Mouse (Mus musculus) liver, adult 2 months (tissue): ENCODE data around the gene Olfr478. TPM values are rescaled to one million over a fixed set of nuclear protein-coding genes. Genes with fewer than 3 reads are reported as not detected.
"Not testable (repeated sequence)": the region's sequence is repeated elsewhere in the genome, so short reads cannot be mapped to it uniquely, and the experiment has no call there.

ENCODE experiments used
- DNase-seq: peaks from one replicate; pipeline ENCODE4 v3.0.0-alpha.2; 2011; ENCODE audit warnings: low read depth, low spot score; ENCODE audit errors: extremely low read depth
- H3K27ac ChIP-seq: fragments of 200-500 bp; replicated peaks from 2 replicates; pipeline ENCODE4 v1.5.1; 2012; ENCODE audit warnings: low read depth, mild to moderate bottlenecking, control low read depth, inconsistent platforms, low read length; ENCODE audit not compliant: insufficient read depth
- H3K27me3 ChIP-seq: fragments of 200-500 bp; 2 replicates; pipeline ENCODE4 v1.6.1; 2012; ENCODE audit warnings: mild to moderate bottlenecking, moderate library complexity, low read length, inconsistent platforms; ENCODE audit not compliant: control insufficient read depth, insufficient read depth
- H3K36me3 ChIP-seq: fragments of 200-500 bp; 2 replicates; pipeline ENCODE4 v1.6.1; 2012; ENCODE audit warnings: low read length, inconsistent platforms; ENCODE audit not compliant: control insufficient read depth, insufficient read depth
- H3K4me1 ChIP-seq: fragments of 200-500 bp; 2 replicates; pipeline ENCODE4 v1.6.1; 2011; ENCODE audit warnings: low read length; ENCODE audit not compliant: control insufficient read depth, insufficient read depth
- H3K4me3 ChIP-seq: fragments of 200-500 bp; 2 replicates; pipeline ENCODE4 v1.5.1; 2011; ENCODE audit warnings: low read depth, mild to moderate bottlenecking, control low read depth, low read length, moderate library complexity; ENCODE audit not compliant: insufficient read depth
- H3K79me2 ChIP-seq: fragments of 200-500 bp; 2 replicates; pipeline ENCODE4 v1.6.1; 2012; ENCODE audit warnings: inconsistent platforms, mild to moderate bottlenecking, low read length, moderate library complexity; ENCODE audit not compliant: control insufficient read depth, insufficient read depth
- H3K9ac ChIP-seq: fragments of 200-500 bp; 2 replicates; pipeline ENCODE4 v1.6.1; 2012; ENCODE audit warnings: low read depth, mild to moderate bottlenecking, control low read depth, inconsistent platforms, low read length
- CTCF ChIP-seq: fragments of 200-500 bp; IDR thresholded peaks from 2 replicates; pipeline ENCODE4 v1.5.1; 2011; ENCODE audit warnings: low read depth, low read length, control low read depth
- POLR2A ChIP-seq: fragments of 200-500 bp; IDR thresholded peaks from 2 replicates; pipeline ENCODE4 v1.6.1; 2011; ENCODE audit warnings: low read length, control low read depth; ENCODE audit not compliant: insufficient read depth; ENCODE audit errors: extremely low read depth
- WGBS: fragments of 180-500 bp; shearing (Covaris S2); methylation state at CpG from one replicate; pipeline ENCODE4 v1.1.7; 2018; 5-methylcytosine and 5-hydroxymethylcytosine counted together
- polyA plus RNA-seq: library from polyadenylated mRNA; depleted of rRNA; stranded (reverse); fragments of >200 nt; gene quantifications from 2 replicates; pipeline ENCODE4 v1.2.3, GENCODE M21; 2012; rRNA removed
- total RNA-seq: library from RNA; depleted of rRNA; stranded (reverse); fragments of >200 nt; gene quantifications from 2 replicates; pipeline ENCODE4 v1.2.3, GENCODE M21; 2014; rRNA removed

Gene Olfr478
- not detected in 2 replicates for total RNA-seq
- not detected in 2 replicates for polyA plus RNA-seq

- H3K36me3 ChIP-seq: no peaks in the 10 kb centered on the region
- H3K79me2 ChIP-seq: no peaks in the 10 kb centered on the region
- WGBS: 61% methylated on average over 3 of the region's 3 CpGs
- no peak within 1 kb of the TSS for H3K4me3 ChIP-seq
- DNase-seq: no peak
- no peaks in the 10 kb centered on the region for H3K27me3 ChIP-seq
- H3K27ac ChIP-seq: no peak within 1 kb of the TSS
- no peak within 1 kb of the TSS for H3K9ac ChIP-seq
- no peaks in the 10 kb centered on the region for H3K4me1 ChIP-seq
- no peak for TF ChIP-seq CTCF
- no peak for TF ChIP-seq POLR2A
Measured at GRCm38 (mm10) chr7:108033889-108034288, at the start of gene Olfr478. Gene Olfr478 (minus strand): TSS chr7:108033989.

GRCm38 (mm10) chr7:108079555-108079954 lies 45.8 kb upstream of the Olfr478 start, which contains the start of gene Olfr481:
Gene Olfr481 (plus strand): TSS chr7:108079855.
- no peak for DNase-seq
- no peak within 1 kb of the TSS for H3K9ac ChIP-seq
- no peak within 1 kb of the TSS for H3K4me3 ChIP-seq
- H3K27ac ChIP-seq: no peak within 1 kb of the TSS
- TF ChIP-seq POLR2A (no peak), CTCF (no peak)
- H3K4me1 ChIP-seq: no peaks in the 10 kb centered on the region
- H3K79me2 ChIP-seq: no peaks in the 10 kb centered on the region
- no peaks in the 10 kb centered on the region for H3K27me3 ChIP-seq
- no peaks in the 10 kb centered on the region for H3K36me3 ChIP-seq

GRCm38 (mm10) chr7:108067246-108067645 lies 33.5 kb upstream of the Olfr478 start, which contains the start of gene Olfr480:
Gene Olfr480 (minus strand): TSS chr7:108067346.
- DNase-seq: no peak
- Histone ChIP-seq H3K9ac (no peak within 1 kb of the TSS), H3K79me2 (no peaks in the 10 kb centered on the region), H3K27me3 (no peaks in the 10 kb centered on the region), H3K36me3 (no peaks in the 10 kb centered on the region), H3K27ac (no peak within 1 kb of the TSS), H3K4me3 (no peak within 1 kb of the TSS), H3K4me1 (no peaks in the 10 kb centered on the region)
- 68% methylated on average over 1 of the region's 1 CpGs for WGBS
- TF ChIP-seq CTCF (no peak), POLR2A (no peak)

GRCm38 (mm10) chr7:108050393-108050792 lies 16.6 kb upstream of the Olfr478 start, which contains the start of gene Olfr479:
Gene Olfr479 (plus strand): TSS chr7:108050693.
- no peak for TF ChIP-seq POLR2A
- TF ChIP-seq CTCF: no peak
- no peak for DNase-seq

GRCm38 (mm10) chr7:108014256-108014655 lies 19.5 kb downstream of the Olfr478 start:
- not testable (repeated sequence) for H3K27ac ChIP-seq, DNase-seq, H3K4me3 ChIP-seq, H3K36me3 ChIP-seq, H3K9ac ChIP-seq, H3K27me3 ChIP-seq, H3K79me2 ChIP-seq, H3K4me1 ChIP-seq

More at GRCm38 (mm10) chr7:108050393-108050792, 16.6 kb upstream of the Olfr478 start, which contains the start of gene Olfr479:
- H3K36me3 ChIP-seq: no peaks in the 10 kb centered on the region
- H3K27me3 ChIP-seq: no peaks in the 10 kb centered on the region
- no peaks in the 10 kb centered on the region for H3K79me2 ChIP-seq
- H3K9ac ChIP-seq: no peak within 1 kb of the TSS
- H3K4me1 ChIP-seq: no peaks in the 10 kb centered on the region
- no peak within 1 kb of the TSS for H3K4me3 ChIP-seq
- WGBS: 82% methylated on average over 2 of the region's 2 CpGs
- H3K27ac ChIP-seq: no peak within 1 kb of the TSS

- Histone ChIP-seq H3K27me3 (no peaks in the 10 kb centered on the region), H3K9ac (no peak within 1 kb of the TSS), H3K79me2 (no peaks in the 10 kb centered on the region), H3K27ac (no peak within 1 kb of the TSS), H3K36me3 (no peaks in the 10 kb centered on the region), H3K4me1 (no peaks in the 10 kb centered on the region), H3K4me3 (no peak within 1 kb of the TSS)
- TF ChIP-seq CTCF (no peak), POLR2A (no peak)
- WGBS: 73% methylated on average over 2 of the region's 2 CpGs
- no peak for DNase-seq
Measured at GRCm38 (mm10) chr7:107986393-107986792, 47.4 kb downstream of the Olfr478 start, which contains the start of gene Olfr477. Gene Olfr477 (plus strand): TSS chr7:107986693.

Other genes starting within 250 kb of the Olfr478 start
- not detected in 2 replicates for gene Ovch2, start 232.8 kb downstream of the Olfr478 start, total RNA-seq
- gene Ovch2, start 232.8 kb downstream of the Olfr478 start, polyA plus RNA-seq: not detected in 2 replicates
- not detected in 2 replicates for gene Olfr467, start 221.7 kb downstream of the Olfr478 start, total RNA-seq
- gene Olfr467, start 221.7 kb downstream of the Olfr478 start, polyA plus RNA-seq: not detected in 2 replicates
- gene Olfr469, start 208.4 kb downstream of the Olfr478 start, total RNA-seq: not detected in 2 replicates
- not detected in 2 replicates for gene Olfr469, start 208.4 kb downstream of the Olfr478 start, polyA plus RNA-seq
- not detected in 2 replicates for gene Olfr470, start 186.5 kb downstream of the Olfr478 start, total RNA-seq
- gene Olfr470, start 186.5 kb downstream of the Olfr478 start, polyA plus RNA-seq: not detected in 2 replicates
- not detected in 2 replicates for gene Olfr472, start 136.1 kb downstream of the Olfr478 start, total RNA-seq
- gene Olfr472, start 136.1 kb downstream of the Olfr478 start, polyA plus RNA-seq: not detected in 2 replicates
- gene Olfr473, start 103.5 kb downstream of the Olfr478 start, total RNA-seq: not detected in 2 replicates
- gene Olfr473, start 103.5 kb downstream of the Olfr478 start, polyA plus RNA-seq: not detected in 2 replicates
- gene Olfr474, start 79.3 kb downstream of the Olfr478 start, total RNA-seq: not detected in 2 replicates
- not detected in 2 replicates for gene Olfr474, start 79.3 kb downstream of the Olfr478 start, polyA plus RNA-seq
- gene Olfr476, start 69.2 kb downstream of the Olfr478 start, total RNA-seq: not detected in 2 replicates
- not detected in 2 replicates for gene Olfr476, start 69.2 kb downstream of the Olfr478 start, polyA plus RNA-seq
- not detected in 2 replicates for gene Olfr477, start 47.3 kb downstream of the Olfr478 start, total RNA-seq
- gene Olfr477, start 47.3 kb downstream of the Olfr478 start, polyA plus RNA-seq: not detected in 2 replicates
- gene Olfr479, start 16.7 kb upstream of the Olfr478 start, total RNA-seq: not detected in 2 replicates
- gene Olfr479, start 16.7 kb upstream of the Olfr478 start, polyA plus RNA-seq: not detected in 2 replicates
- gene Olfr480, start 33.4 kb upstream of the Olfr478 start, total RNA-seq: not detected in 2 replicates
- gene Olfr480, start 33.4 kb upstream of the Olfr478 start, polyA plus RNA-seq: not detected in 2 replicates
- gene Olfr481, start 45.9 kb upstream of the Olfr478 start, total RNA-seq: not detected in 2 replicates
- gene Olfr481, start 45.9 kb upstream of the Olfr478 start, polyA plus RNA-seq: not detected in 2 replicates
- gene Olfr482, start 63.6 kb upstream of the Olfr478 start, total RNA-seq: not detected in 2 replicates
- gene Olfr482, start 63.6 kb upstream of the Olfr478 start, polyA plus RNA-seq: not detected in 2 replicates
- gene Olfr483, start 66.9 kb upstream of the Olfr478 start, total RNA-seq: not detected in 2 replicates
- gene Olfr483, start 66.9 kb upstream of the Olfr478 start, polyA plus RNA-seq: not detected in 2 replicates
- gene Olfr484, start 93.5 kb upstream of the Olfr478 start, total RNA-seq: not detected in 2 replicates
- not detected in 2 replicates for gene Olfr484, start 93.5 kb upstream of the Olfr478 start, polyA plus RNA-seq
- not detected in 2 replicates for gene Olfr485, start 125.9 kb upstream of the Olfr478 start, total RNA-seq
- not detected in 2 replicates for gene Olfr485, start 125.9 kb upstream of the Olfr478 start, polyA plus RNA-seq
- gene Olfr486, start 138.8 kb upstream of the Olfr478 start, total RNA-seq: not detected in 2 replicates
- gene Olfr486, start 138.8 kb upstream of the Olfr478 start, polyA plus RNA-seq: not detected in 2 replicates
- gene Olfr487, start 180.6 kb upstream of the Olfr478 start, total RNA-seq: not detected in 2 replicates
- not detected in 2 replicates for gene Olfr487, start 180.6 kb upstream of the Olfr478 start, polyA plus RNA-seq
- not detected in 2 replicates for gene Olfr488, start 224.4 kb upstream of the Olfr478 start, total RNA-seq
- not detected in 2 replicates for gene Olfr488, start 224.4 kb upstream of the Olfr478 start, polyA plus RNA-seq